29 mouse cellular contexts compared by ENCODE assay signal in genomic region chr2:146320666-146321065, GRCm38 (mm10).
"Had no signal": no experiment of that assay in that cellular context is flagged by ENCODE, and none has a peak within 500 bp of the region (broad histone marks: within the 10 kb centered on the region; RNA-seq: fewer than 3 reads in every experiment).

No protein-coding gene starts in this region.

- H3K4me2 ChIP-seq: embryonic facial prominence, embryonic 12.5 days; embryonic facial prominence, embryonic 13.5 days; embryonic facial prominence, embryonic 15.5 days; forebrain, embryonic 12.5 days; forebrain, embryonic 13.5 days; forebrain, embryonic 15.5 days had no signal

- H3K27me3 ChIP-seq: embryonic facial prominence, embryonic 12.5 days; embryonic facial prominence, embryonic 13.5 days; embryonic facial prominence, embryonic 15.5 days; forebrain, embryonic 12.5 days; forebrain, embryonic 13.5 days; forebrain, embryonic 15.5 days had no signal

- H3K4me1 ChIP-seq: embryonic facial prominence, embryonic 13.5 days; embryonic facial prominence, embryonic 15.5 days had no signal

- H3K4me3 ChIP-seq: embryonic facial prominence, embryonic 10.5 days; embryonic facial prominence, embryonic 12.5 days; embryonic facial prominence, embryonic 13.5 days; embryonic facial prominence, embryonic 15.5 days; erythroblast, embryonic 14.5 days; forebrain, embryonic 10.5 days; forebrain, embryonic 12.5 days; forebrain, embryonic 13.5 days; forebrain, embryonic 15.5 days; gastrocnemius, adult 2 months had no signal

- H3K36me3 ChIP-seq: embryonic facial prominence, embryonic 12.5 days; embryonic facial prominence, embryonic 13.5 days; embryonic facial prominence, embryonic 15.5 days; forebrain, embryonic 15.5 days had no signal

- ATAC-seq: forebrain, embryonic 13.5 days; forebrain, embryonic 14.5 days; forebrain, embryonic 15.5 days; forebrain, embryonic 16.5 days; forebrain, postnatal 0 days had no signal

- H3K9me3 ChIP-seq: embryonic facial prominence, embryonic 10.5 days; embryonic facial prominence, embryonic 12.5 days; embryonic facial prominence, embryonic 13.5 days; embryonic facial prominence, embryonic 15.5 days; forebrain, embryonic 10.5 days; forebrain, embryonic 12.5 days; forebrain, embryonic 13.5 days; forebrain, embryonic 15.5 days had no signal

- H3K9ac ChIP-seq: embryonic facial prominence, embryonic 12.5 days; embryonic facial prominence, embryonic 13.5 days; embryonic facial prominence, embryonic 15.5 days; forebrain, embryonic 12.5 days; forebrain, embryonic 13.5 days; forebrain, embryonic 15.5 days; forebrain, postnatal 0 days had no signal

- H3K27ac ChIP-seq: embryonic facial prominence, embryonic 10.5 days; embryonic facial prominence, embryonic 12.5 days; embryonic facial prominence, embryonic 13.5 days; embryonic facial prominence, embryonic 15.5 days; forebrain, embryonic 10.5 days; forebrain, embryonic 12.5 days; forebrain, embryonic 13.5 days; forebrain, embryonic 15.5 days; gastrocnemius, adult 2 months had no signal

- DNase-seq: cerebellum, adult 18-20 months; cerebellum, adult 2 months; cerebellum, adult 8-10 months; cerebellum, adult 9-10 months; cerebellum, adult 9-11 months; cerebellum, postnatal 10 days; cerebellum, postnatal 14 days; cerebellum, postnatal 25 days; cerebellum, postnatal 36 days; embryo, embryonic 11 days; forebrain, postnatal 0 days; gastrocnemius, adult 2 months; gastrocnemius, postnatal 10 days; gastrocnemius, postnatal 14 days; gastrocnemius, postnatal 25 days; gastrocnemius, postnatal 36 days; heart, adult 11 months; heart, adult 18-20 months had no signal
